Mouse (Mus musculus) cortical plate, adult 2 months (tissue): ENCODE measurements at regions not wholly inside any gene's neighbourhood (a gene's known extent, or its start where the extent isn't known, plus 50 kb on each side); places are given as distances from the start of the nearest gene placed in this dataset.

ENCODE experiments used
- CTCF ChIP-seq: fragments of 200-500 bp; IDR thresholded peaks from 2 replicates; pipeline ENCODE4 v1.5.1; 2011; ENCODE audit warnings: mild to moderate bottlenecking, control low read depth, low read length; ENCODE audit not compliant: insufficient read depth; ENCODE audit errors: extremely low read depth
- POLR2A ChIP-seq: fragments of 200-500 bp; IDR thresholded peaks from 2 replicates; pipeline ENCODE4 v1.6.1; 2011; ENCODE audit warnings: mild to moderate bottlenecking, low read length, control low read depth; ENCODE audit not compliant: insufficient read depth; ENCODE audit errors: extremely low read depth

DNA sequence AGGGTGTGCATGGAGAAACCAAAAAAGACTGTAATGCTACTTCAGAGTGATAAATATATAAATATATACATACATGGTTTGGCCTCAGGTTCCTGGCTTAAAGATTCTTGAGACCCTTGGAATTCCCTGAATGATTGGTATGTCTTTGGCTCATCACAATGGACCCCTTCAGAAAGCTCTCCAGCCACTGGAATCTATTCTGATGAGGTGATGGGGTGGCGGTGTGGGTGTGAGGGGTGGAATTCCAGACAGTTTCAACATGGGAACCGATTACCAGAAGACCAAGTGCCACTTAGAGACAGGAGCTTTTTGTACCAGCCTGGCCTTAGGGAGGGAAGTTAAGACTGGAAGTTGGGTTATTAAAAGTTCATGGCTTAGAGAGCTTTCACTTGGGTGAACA is 190.1 kb downstream of the Galc start:
- TF ChIP-seq CTCF: no peak
- TF ChIP-seq POLR2A: no peak
